Mouse (Mus musculus) cortical plate, adult 2 months (tissue): ENCODE data around the gene Nmb.

Experiments
- CTCF ChIP-seq: fragments of 200-500 bp; IDR thresholded peaks from 2 replicates; pipeline ENCODE4 v1.5.1; 2011; ENCODE audit warnings: mild to moderate bottlenecking, control low read depth, low read length; ENCODE audit not compliant: insufficient read depth; ENCODE audit errors: extremely low read depth
- POLR2A ChIP-seq: fragments of 200-500 bp; IDR thresholded peaks from 2 replicates; pipeline ENCODE4 v1.6.1; 2011; ENCODE audit warnings: mild to moderate bottlenecking, low read length, control low read depth; ENCODE audit not compliant: insufficient read depth; ENCODE audit errors: extremely low read depth

DNA sequence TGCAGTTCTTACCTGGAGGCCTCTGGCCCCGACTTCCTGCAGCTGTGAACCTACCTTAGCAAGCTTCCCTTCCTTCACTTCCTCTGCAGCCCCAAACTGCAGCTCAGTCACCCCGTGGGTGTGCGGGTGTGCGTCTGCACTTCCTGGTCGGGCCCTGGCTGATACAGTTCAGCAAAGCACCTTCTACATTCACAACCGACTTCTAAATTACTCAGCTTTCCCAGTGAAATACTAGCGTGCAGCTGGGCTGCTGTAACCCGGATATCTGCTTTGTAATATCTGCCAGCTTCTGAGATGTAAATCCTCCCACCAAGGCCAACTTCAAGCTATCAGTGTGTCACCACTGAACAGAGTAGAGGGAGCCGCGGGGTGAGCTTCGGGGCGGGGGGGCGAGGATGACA, 15.0 kb downstream of the Nmb start:
- TF ChIP-seq POLR2A (no peak), CTCF (no peak)
